Mouse (Mus musculus) spleen, postnatal 36 days (tissue): Measurements from ENCODE around the gene Wnt11.

Experiments
- DNase-seq, 2 experiments: peaks; one replicate each; pipeline ENCODE4 v3.0.0; 2022; ENCODE audit warnings: low spot score in 2 of 2, mixed read lengths in 1 of 2

Gene Wnt11

GRCm38 (mm10) chr7:98828876-98829275, 6.0 kb upstream of the Wnt11 start:
- no peak for DNase-seq

GRCm38 (mm10) chr7:98831290-98831689, 3.6 kb upstream of the Wnt11 start:
- DNase-seq, result no peak

GRCm38 (mm10) chr7:98835519-98836441, 868 bp downstream of the Wnt11 start:
- no peak for DNase-seq

- DNase-seq, result peak; percentile 47 to 57
These were observed 1.7 kb downstream of the Wnt11 start for GRCm38 (mm10) chr7:98836646-98837045.

- DNase-seq, result peak; percentile 45 to 46
These were observed 3.0 kb downstream of the Wnt11 start for GRCm38 (mm10) chr7:98837901-98838300.

GRCm38 (mm10) chr7:98838729-98839141, 3.8 kb downstream of the Wnt11 start:
- no peak for DNase-seq

GRCm38 (mm10) chr7:98839312-98839711, 4.4 kb downstream of the Wnt11 start:
- DNase-seq, result no peak

- no peak for DNase-seq
These were observed 5.9 kb downstream of the Wnt11 start for GRCm38 (mm10) chr7:98840771-98841170.

GRCm38 (mm10) chr7:98841802-98842201, 6.9 kb downstream of the Wnt11 start:
- DNase-seq, result no peak

- no peak for DNase-seq
These were observed 8.1 kb downstream of the Wnt11 start for GRCm38 (mm10) chr7:98842997-98843396.

GRCm38 (mm10) chr7:98843649-98844048, 8.7 kb downstream of the Wnt11 start:
- no peak for DNase-seq

- DNase-seq, result no peak
These were observed 14.2 kb downstream of the Wnt11 start for GRCm38 (mm10) chr7:98848899-98849640.

GRCm38 (mm10) chr7:98850388-98850787, 15.5 kb downstream of the Wnt11 start:
- DNase-seq, result no peak

- DNase-seq, result no peak
These were observed 16.3 kb downstream of the Wnt11 start for GRCm38 (mm10) chr7:98851220-98851619.

- no peak for DNase-seq
These were observed 18.2 kb downstream of the Wnt11 start for GRCm38 (mm10) chr7:98852950-98853650.

- DNase-seq, result no peak
These were observed 18.9 kb downstream of the Wnt11 start for GRCm38 (mm10) chr7:98853806-98854205.

- no peak for DNase-seq
These were observed 20.5 kb downstream of the Wnt11 start for GRCm38 (mm10) chr7:98855388-98855787.

GRCm38 (mm10) chr7:98856128-98856527, 21.2 kb downstream of the Wnt11 start:
- no peak for DNase-seq

- DNase-seq, result no peak
These were observed 22.2 kb downstream of the Wnt11 start for GRCm38 (mm10) chr7:98857094-98857493.

GRCm38 (mm10) chr7:98861002-98861401, 26.1 kb downstream of the Wnt11 start:
- DNase-seq, result no peak

GRCm38 (mm10) chr7:98862994-98863393, 28.1 kb downstream of the Wnt11 start:
- DNase-seq, result no peak
